Mouse (Mus musculus): ENCODE measurements around the gene Eif4e2.
A peak's percentile ranks its signal among the peaks of the same experiment; 100 is the strongest.

The Eif4e2 gene

GRCm38 (mm10) chr1:87213735-87214704 lies at the start of gene Eif4e2:
Gene Eif4e2, plus strand, starts transcription at chr1:87213914.
- DNase-seq (ENCODE audit: low spot score) = peak; percentile 90

GRCm38 (mm10) chr1:87164164-87164795 lies 49.4 kb upstream of the Eif4e2 start:
- DNase-seq (ENCODE audit: low spot score) = no peak

GRCm38 (mm10) chr1:87164796-87165184 lies 48.9 kb upstream of the Eif4e2 start:
- DNase-seq (ENCODE audit: low spot score) = no peak

- DNase-seq (ENCODE audit: low spot score) = no peak
These were observed 43.3 kb upstream of the Eif4e2 start for GRCm38 (mm10) chr1:87170458-87170857.

GRCm38 (mm10) chr1:87171312-87171711 lies 42.4 kb upstream of the Eif4e2 start:
- DNase-seq (ENCODE audit: low spot score) = no peak

- no peak for DNase-seq (ENCODE audit: low spot score)
These were observed 41.4 kb upstream of the Eif4e2 start for GRCm38 (mm10) chr1:87172316-87172715.

- peak; percentile 44 for DNase-seq (ENCODE audit: low spot score)
These were observed 39.4 kb upstream of the Eif4e2 start for GRCm38 (mm10) chr1:87174006-87174955.

GRCm38 (mm10) chr1:87175852-87176292 lies 37.8 kb upstream of the Eif4e2 start:
- peak; percentile 66 for DNase-seq (ENCODE audit: low spot score)

GRCm38 (mm10) chr1:87180896-87181295 lies 32.8 kb upstream of the Eif4e2 start:
- no peak for DNase-seq (ENCODE audit: low spot score)

- no peak for DNase-seq (ENCODE audit: low spot score)
These were observed 30.7 kb upstream of the Eif4e2 start, which contains the start of gene Prss56 for GRCm38 (mm10) chr1:87183013-87183412. Gene Prss56, plus strand, starts transcription at chr1:87183313.

GRCm38 (mm10) chr1:87183998-87184750 lies 29.5 kb upstream of the Eif4e2 start:
- no peak for DNase-seq (ENCODE audit: low spot score)

- peak; percentile 37 for DNase-seq (ENCODE audit: low spot score)
These were observed 29.0 kb upstream of the Eif4e2 start for GRCm38 (mm10) chr1:87184751-87185139.

- no peak for DNase-seq (ENCODE audit: low spot score)
These were observed 28.2 kb upstream of the Eif4e2 start for GRCm38 (mm10) chr1:87185526-87185925.

- DNase-seq (ENCODE audit: low spot score) = no peak
These were observed 27.3 kb upstream of the Eif4e2 start for GRCm38 (mm10) chr1:87186261-87187036.

GRCm38 (mm10) chr1:87187037-87187355 lies 26.7 kb upstream of the Eif4e2 start:
- DNase-seq (ENCODE audit: low spot score) = no peak

GRCm38 (mm10) chr1:87190429-87190828 lies 23.3 kb upstream of the Eif4e2 start, which contains the start of gene Chrnd:
Gene Chrnd, plus strand, starts transcription at chr1:87190607.
- no peak for DNase-seq (ENCODE audit: low spot score)

- DNase-seq (ENCODE audit: low spot score) = peak; percentile 45
These were observed 16.4 kb upstream of the Eif4e2 start for GRCm38 (mm10) chr1:87197296-87197695.

GRCm38 (mm10) chr1:87198119-87199065 lies 15.3 kb upstream of the Eif4e2 start:
- no peak for DNase-seq (ENCODE audit: low spot score)

GRCm38 (mm10) chr1:87200811-87201210 lies 12.9 kb upstream of the Eif4e2 start:
- DNase-seq (ENCODE audit: low spot score) = no peak

Measured in ovary, adult 18-20 months (tissue).